Mouse (Mus musculus) kidney, embryonic 14.5 days (tissue): Measurements from ENCODE around the gene Gnb3. TPM values are rescaled to one million over a fixed set of nuclear protein-coding genes. Genes with fewer than 3 reads are reported as not detected.
A peak's percentile ranks its signal among the peaks of the same experiment; 100 is the strongest.

Experiments
- ATAC-seq: fragments of 200-750 bp; cut with Nextera tagmentation; 2 replicates; pipeline ENCODE4 v1.8.0; 2017; ENCODE audit warnings: moderate number of reproducible peaks, mild to moderate bottlenecking, moderate TSS enrichment, moderate library complexity; ENCODE audit not compliant: low FRiP score, low TSS enrichment
- H3K27ac ChIP-seq: fragments of 300-500 bp; sonication (generic); 2 replicates; pipeline ENCODE4 v1.5.1; 2014; ENCODE audit warnings: low read depth, mild to moderate bottlenecking, low read length, moderate library complexity, mixed read lengths
- H3K27me3 ChIP-seq: fragments of 300-500 bp; sonication (generic); 2 replicates; pipeline ENCODE4 v1.6.1; 2014; ENCODE audit warnings: mild to moderate bottlenecking, low read length; ENCODE audit not compliant: control insufficient read depth, insufficient read depth
- H3K36me3 ChIP-seq: fragments of 300-500 bp; sonication (generic); 2 replicates; pipeline ENCODE4 v1.6.1; 2014; ENCODE audit warnings: low read length, mixed read lengths; ENCODE audit not compliant: control insufficient read depth, insufficient read depth
- H3K4me1 ChIP-seq: fragments of 300-500 bp; sonication (generic); 2 replicates; pipeline ENCODE4 v1.6.1; 2014; ENCODE audit warnings: low read length, mixed read lengths; ENCODE audit not compliant: control insufficient read depth, insufficient read depth
- H3K4me2 ChIP-seq: fragments of 300-500 bp; sonication (generic); replicated peaks from 2 replicates; pipeline ENCODE4 v1.6.1; 2014; ENCODE audit warnings: low read depth, mild to moderate bottlenecking, low read length
- H3K4me3 ChIP-seq: fragments of 300-500 bp; sonication (generic); 2 replicates; pipeline ENCODE4 v1.5.1; 2014; ENCODE audit warnings: mild to moderate bottlenecking, low read length
- H3K9ac ChIP-seq: fragments of 300-500 bp; sonication (generic); 2 replicates; pipeline ENCODE4 v1.6.1; 2014; ENCODE audit warnings: low read depth, mild to moderate bottlenecking, low read length, moderate library complexity
- H3K9me3 ChIP-seq: fragments of 300-500 bp; sonication (generic); 2 replicates; pipeline ENCODE4 v1.6.1; 2016; ENCODE audit warnings: low read length; ENCODE audit not compliant: control insufficient read depth
- WGBS: fragments of 180-500 bp; shearing (Covaris S2); extraction: QIAGEN DNeasy Blood & Tissue Kit; methylation state at CpG from one replicate; pipeline ENCODE4 v1.1.7; 2014; 5-methylcytosine and 5-hydroxymethylcytosine counted together
- polyA plus RNA-seq: library from polyadenylated mRNA; unstranded; fragments of >200 nt; fragmentation: Nextera tagmentation; extraction: Ambion mirVana; gene quantifications from 2 replicates; pipeline ENCODE4 v1.2.1, GENCODE M21; 2014

Gnb3 gene
- polyA plus RNA-seq, result 0.84 and 1.3 TPM in 2 replicates

- peak; percentile 2; the same call in 1 of the 2 replicates for ATAC-seq
Observed at GRCm38 (mm10) chr6:124840241-124841167, at the start of gene Gnb3. Gene Gnb3 (minus strand): TSS chr6:124840275.

GRCm38 (mm10) chr6:124888555-124889125 is 48.6 kb upstream of the Gnb3 start:
- no peak overlapping the region for H3K27ac ChIP-seq
- WGBS, result 92% methylated on average over 6 of the region's 6 CpGs
- no peak overlapping the region for H3K4me2 ChIP-seq
- ATAC-seq, result no peak
- no peaks in the 10 kb centered on the region for H3K4me1 ChIP-seq
- H3K9ac ChIP-seq, result no peak overlapping the region
- no peak overlapping the region for H3K4me3 ChIP-seq
- H3K9me3 ChIP-seq, result no peaks in the 10 kb centered on the region
- no peaks in the 10 kb centered on the region for H3K36me3 ChIP-seq
- H3K27me3 ChIP-seq, result no peaks in the 10 kb centered on the region

More at GRCm38 (mm10) chr6:124840241-124841167, at the start of gene Gnb3:
- H3K4me2 ChIP-seq, result 0 out of 2 replicates have a peak within 1 kb of the TSS, but pooled peaks have one; percentile 1
- H3K9me3 ChIP-seq, result no peaks in the 10 kb centered on the region
- H3K27me3 ChIP-seq, result no peaks in the 10 kb centered on the region
- no peak within 1 kb of the TSS for H3K4me3 ChIP-seq
- H3K27ac ChIP-seq, result no peak within 1 kb of the TSS
- H3K4me1 ChIP-seq, result peaks cover 23% of the 10 kb centered on the region
- 35% methylated on average over 15 of the region's 15 CpGs for WGBS
- H3K9ac ChIP-seq, result 0 out of 2 replicates have a peak within 1 kb of the TSS, but pooled peaks have one; percentile 9
- peaks cover 12% of the 10 kb centered on the region; the same call in 1 of the 2 replicates for H3K36me3 ChIP-seq

- no peak within 1 kb of the TSS for H3K27ac ChIP-seq
- no peak within 1 kb of the TSS for H3K4me2 ChIP-seq
- no peaks in the 10 kb centered on the region for H3K27me3 ChIP-seq
- no peak within 1 kb of the TSS for H3K9ac ChIP-seq
- no peaks in the 10 kb centered on the region for H3K9me3 ChIP-seq
- 83% methylated on average over 9 of the region's 9 CpGs for WGBS
- no peak for ATAC-seq
- H3K36me3 ChIP-seq, result no peaks in the 10 kb centered on the region
- H3K4me3 ChIP-seq, result no peak within 1 kb of the TSS
- H3K4me1 ChIP-seq, result no peaks in the 10 kb centered on the region
Observed at GRCm38 (mm10) chr6:124887986-124888385, 47.9 kb upstream of the Gnb3 start, which contains the start of gene Cd4. Gene Cd4 (minus strand): TSS chr6:124888221.

GRCm38 (mm10) chr6:124885956-124886381 is 45.9 kb upstream of the Gnb3 start:
- Histone ChIP-seq H3K27me3 (no peaks in the 10 kb centered on the region), H3K9me3 (no peaks in the 10 kb centered on the region), H3K4me2 (no peak overlapping the region), H3K4me1 (no peaks in the 10 kb centered on the region), H3K9ac (no peak overlapping the region), H3K27ac (no peak overlapping the region), H3K36me3 (no peaks in the 10 kb centered on the region), H3K4me3 (no peak overlapping the region)
- no peak for ATAC-seq
- 93% methylated on average over 8 of the region's 8 CpGs for WGBS

GRCm38 (mm10) chr6:124884714-124885500 is 44.8 kb upstream of the Gnb3 start:
- Histone ChIP-seq H3K9ac (no peak overlapping the region), H3K4me3 (no peak overlapping the region), H3K9me3 (no peaks in the 10 kb centered on the region), H3K4me1 (no peaks in the 10 kb centered on the region), H3K27me3 (no peaks in the 10 kb centered on the region), H3K36me3 (no peaks in the 10 kb centered on the region), H3K27ac (no peak overlapping the region), H3K4me2 (no peak overlapping the region)
- WGBS, result 74% methylated on average over 10 of the region's 10 CpGs
- no peak for ATAC-seq

- WGBS, result 84% methylated on average over 10 of the region's 10 CpGs
- no peak overlapping the region for H3K4me2 ChIP-seq
- H3K9me3 ChIP-seq, result no peaks in the 10 kb centered on the region
- H3K27ac ChIP-seq, result no peak overlapping the region
- 0 out of 2 replicates have a peak, but pooled peaks cover 3% of the 10 kb centered on the region for H3K27me3 ChIP-seq
- no peak overlapping the region for H3K4me3 ChIP-seq
- no peak for ATAC-seq
- H3K9ac ChIP-seq, result no peak overlapping the region
- H3K36me3 ChIP-seq, result no peaks in the 10 kb centered on the region
- no peaks in the 10 kb centered on the region for H3K4me1 ChIP-seq
Observed at GRCm38 (mm10) chr6:124883351-124883750, 43.3 kb upstream of the Gnb3 start.

- Histone ChIP-seq H3K9me3 (no peaks in the 10 kb centered on the region), H3K27me3 (0 out of 2 replicates have a peak, but pooled peaks cover 3% of the 10 kb centered on the region), H3K4me1 (no peaks in the 10 kb centered on the region), H3K4me2 (no peak overlapping the region), H3K4me3 (no peak overlapping the region), H3K27ac (no peak overlapping the region), H3K36me3 (no peaks in the 10 kb centered on the region), H3K9ac (no peak overlapping the region)
- WGBS, result 92% methylated on average over 9 of the region's 9 CpGs
- ATAC-seq, result no peak
Observed at GRCm38 (mm10) chr6:124881821-124882220, 41.7 kb upstream of the Gnb3 start.

GRCm38 (mm10) chr6:124879390-124879789 is 39.3 kb upstream of the Gnb3 start:
- Histone ChIP-seq H3K27me3 (0 out of 2 replicates have a peak, but pooled peaks cover 3% of the 10 kb centered on the region), H3K4me2 (no peak overlapping the region), H3K4me3 (no peak overlapping the region), H3K4me1 (no peaks in the 10 kb centered on the region), H3K9ac (no peak overlapping the region), H3K36me3 (no peaks in the 10 kb centered on the region), H3K9me3 (no peaks in the 10 kb centered on the region), H3K27ac (no peak overlapping the region)
- ATAC-seq, result no peak
- WGBS, result 49% methylated on average over 6 of the region's 6 CpGs
